Mouse (Mus musculus) urinary bladder, postnatal 4 days (tissue): ENCODE measurements at regions not wholly inside any gene's neighbourhood (a gene's known extent, or its start where the extent isn't known, plus 50 kb on each side); places are given as distances from the start of the nearest gene placed in this dataset.

ENCODE experiments used
- DNase-seq, 2 experiments: peaks; one replicate each; pipeline ENCODE4 v3.0.0; 2021 to 2022; ENCODE audit warnings: low spot score in 2 of 2

GRCm38 (mm10) chr5:46092549-46092948 is 235.1 kb upstream of the Lcorl start:
- no peak for DNase-seq

GRCm38 (mm10) chr5:46086885-46087284 is 229.5 kb upstream of the Lcorl start:
- no peak for DNase-seq

GRCm38 (mm10) chr5:46083293-46083692 is 225.9 kb upstream of the Lcorl start:
- no peak for DNase-seq

GRCm38 (mm10) chr5:46073744-46074143 is 216.3 kb upstream of the Lcorl start:
- DNase-seq, result no peak

GRCm38 (mm10) chr5:46073136-46073535 is 215.7 kb upstream of the Lcorl start:
- DNase-seq, result no peak

GRCm38 (mm10) chr5:46059910-46060309 is 202.5 kb upstream of the Lcorl start:
- DNase-seq, result no peak

- no peak for DNase-seq
Measured at GRCm38 (mm10) chr5:46054850-46055249, 197.4 kb upstream of the Lcorl start.

- DNase-seq, result no peak
Measured at GRCm38 (mm10) chr5:46042684-46043348, 185.4 kb upstream of the Lcorl start.

- DNase-seq, result peak in 1 of 2 experiments; percentile 29
Measured at GRCm38 (mm10) chr5:46033008-46033676, 175.7 kb upstream of the Lcorl start.

GRCm38 (mm10) chr5:46032206-46032605 is 174.8 kb upstream of the Lcorl start:
- DNase-seq, result no peak

- no peak for DNase-seq
Measured at GRCm38 (mm10) chr5:46024138-46024537, 166.7 kb upstream of the Lcorl start.

- no peak for DNase-seq
Measured at GRCm38 (mm10) chr5:46023456-46023855, 166.0 kb upstream of the Lcorl start.

- DNase-seq, result no peak
Measured at GRCm38 (mm10) chr5:46022047-46022422, 164.6 kb upstream of the Lcorl start.

- no peak for DNase-seq
Measured at GRCm38 (mm10) chr5:46021398-46022046, 164.1 kb upstream of the Lcorl start.

- no peak for DNase-seq
Measured at GRCm38 (mm10) chr5:46020175-46020574, 162.8 kb upstream of the Lcorl start.

GRCm38 (mm10) chr5:46007446-46007845 is 150.0 kb upstream of the Lcorl start:
- DNase-seq, result no peak

- no peak for DNase-seq
Measured at GRCm38 (mm10) chr5:46006691-46007090, 149.3 kb upstream of the Lcorl start.

- no peak for DNase-seq
Measured at GRCm38 (mm10) chr5:46006228-46006627, 148.8 kb upstream of the Lcorl start.

GRCm38 (mm10) chr5:46005631-46006030 is 148.2 kb upstream of the Lcorl start:
- DNase-seq, result no peak

- no peak for DNase-seq
Measured at GRCm38 (mm10) chr5:46002011-46002410, 144.6 kb upstream of the Lcorl start.

- DNase-seq, result no peak
Measured at GRCm38 (mm10) chr5:45957766-45958165, 100.4 kb upstream of the Lcorl start.

GRCm38 (mm10) chr5:45943970-45944369 is 86.6 kb upstream of the Lcorl start:
- DNase-seq, result no peak

- DNase-seq, result no peak
Measured at GRCm38 (mm10) chr5:45932970-45933369, 75.6 kb upstream of the Lcorl start.
